Mouse (Mus musculus): Measurements from ENCODE around the gene Ackr3.

DNA sequence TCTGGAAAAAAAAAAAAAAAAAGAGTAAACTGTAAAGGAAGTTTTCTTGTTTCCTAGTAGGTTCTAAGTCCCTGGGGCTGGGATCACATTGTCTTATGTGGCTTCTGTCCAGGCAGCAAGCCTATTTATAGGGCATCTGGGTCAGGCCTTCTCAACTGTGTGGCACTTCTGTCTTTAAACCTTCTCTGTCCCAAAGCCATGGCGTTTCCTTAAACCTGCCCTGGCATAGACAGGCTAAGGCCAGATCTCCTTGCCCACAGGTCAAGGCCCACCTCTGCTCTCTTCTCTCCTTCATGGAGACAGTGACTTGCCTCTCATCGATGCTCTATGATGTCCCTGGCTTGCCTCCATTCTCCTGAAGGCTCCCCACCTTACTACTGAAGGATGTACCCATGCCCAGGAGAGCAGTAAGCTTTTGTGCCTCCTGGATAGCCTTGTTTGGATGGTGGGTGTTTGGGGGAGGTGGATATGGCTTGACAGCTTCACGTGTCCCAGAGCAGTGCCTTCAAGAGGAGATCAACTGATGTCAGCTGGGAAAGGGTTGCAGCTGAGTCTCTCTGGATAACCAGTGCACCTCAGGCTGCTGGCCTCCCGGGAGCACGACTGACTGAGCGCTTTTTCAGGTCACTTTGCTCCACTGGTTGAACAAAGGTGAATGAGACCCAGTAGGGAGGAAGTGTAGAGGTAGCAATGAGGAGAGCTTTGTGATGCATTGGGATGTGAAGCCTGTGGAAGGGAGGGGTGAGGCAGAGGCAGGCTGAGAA lies 4.1 kb downstream of the Ackr3 start:
- no peak for TF ChIP-seq POLR2A (IDR thresholded peaks at IDR 0.05; ENCODE audit: low read depth, low read length)
- no peak for TF ChIP-seq CTCF (IDR thresholded peaks at IDR 0.05; ENCODE audit: extremely low read depth, insufficient read length, insufficient replicate concordance, low read depth, low read length)
